Mouse (Mus musculus) lung, postnatal 0 days (tissue): Measurements from ENCODE around the gene Cfd. TPM values are rescaled to one million over a fixed set of nuclear protein-coding genes. Genes with fewer than 3 reads are reported as not detected.

Source experiments
- ATAC-seq: fragments of 200-750 bp; cut with Nextera tagmentation; 2 replicates; pipeline ENCODE4 v1.8.0; 2017; ENCODE audit warnings: moderate library complexity
- DNase-seq: peaks from one replicate; pipeline ENCODE4 v3.0.0-alpha.2; 2016; ENCODE audit warnings: low spot score
- H3K27ac ChIP-seq: fragments of 300-500 bp; sonication (generic); 2 replicates; pipeline ENCODE4 v1.5.1; 2014; ENCODE audit warnings: antibody characterized with exemption, mild to moderate bottlenecking, low read length, mixed read lengths
- H3K27me3 ChIP-seq: fragments of 300-500 bp; sonication (generic); replicated peaks from 2 replicates; pipeline ENCODE4 v1.6.1; 2014; ENCODE audit warnings: low read length, mixed read lengths; ENCODE audit not compliant: insufficient read depth
- H3K36me3 ChIP-seq: fragments of 300-500 bp; sonication (generic); 2 replicates; pipeline ENCODE4 v1.6.1; 2014; ENCODE audit warnings: low read length, mixed read lengths; ENCODE audit not compliant: insufficient read depth
- H3K4me1 ChIP-seq: fragments of 300-500 bp; sonication (generic); 2 replicates; pipeline ENCODE4 v1.6.1; 2014; ENCODE audit warnings: antibody characterized with exemption, low read depth, low read length, mixed read lengths; ENCODE audit not compliant: insufficient read depth
- H3K4me2 ChIP-seq: fragments of 300-500 bp; sonication (generic); replicated peaks from 2 replicates; pipeline ENCODE4 v1.6.1; 2014; ENCODE audit warnings: low read depth, mild to moderate bottlenecking, low read length, moderate library complexity, mixed read lengths
- H3K4me3 ChIP-seq: fragments of 300-500 bp; sonication (generic); 2 replicates; pipeline ENCODE4 v1.5.1; 2014; ENCODE audit warnings: low read depth, low read length
- H3K9ac ChIP-seq: fragments of 300-500 bp; sonication (generic); replicated peaks from 2 replicates; pipeline ENCODE4 v1.6.1; 2014; ENCODE audit warnings: low read depth, mild to moderate bottlenecking
- H3K9me3 ChIP-seq: fragments of 300-500 bp; sonication (generic); 2 replicates; pipeline ENCODE4 v1.6.1; 2016; ENCODE audit warnings: low read length, mixed read lengths
- CTCF ChIP-seq: IDR thresholded peaks from 2 replicates; pipeline ENCODE4 v1.5.1; 2016; ENCODE audit warnings: antibody characterized with exemption, mild to moderate bottlenecking
- EP300 ChIP-seq: IDR thresholded peaks from 2 replicates; pipeline ENCODE4 v1.6.1; 2016; ENCODE audit warnings: antibody characterized with exemption, mild to moderate bottlenecking, control low read depth
- WGBS: fragments of 180-500 bp; shearing (Covaris S2); extraction: QIAGEN DNeasy Blood & Tissue Kit; methylation state at CpG from one replicate; pipeline ENCODE4 v1.1.7; 2014; 5-methylcytosine and 5-hydroxymethylcytosine counted together
- polyA plus RNA-seq: library from polyadenylated mRNA; unstranded; fragments of >200 nt; fragmentation: Nextera tagmentation; extraction: Ambion mirVana; gene quantifications from 2 replicates; pipeline ENCODE4 v1.2.1, GENCODE M21; 2015

Cfd gene
- polyA plus RNA-seq, 1 experiment from 2014 or later = not detected

- TF ChIP-seq CTCF (no peak), EP300 (no peak)
- 11% methylated on average over 6 of the region's 6 CpGs for WGBS
- H3K4me3 ChIP-seq = no peak overlapping the region
Measured at GRCm38 (mm10) chr10:79873313-79873712, 17.3 kb upstream of the Cfd start.

GRCm38 (mm10) chr10:79873715-79874289, 16.9 kb upstream of the Cfd start:
- ATAC-seq = no peak
- Histone ChIP-seq H3K9me3 (no peaks in the 10 kb centered on the region), H3K36me3 (no peaks in the 10 kb centered on the region), H3K4me3 (peak overlapping the region; percentile 49), H3K4me1 (0 out of 2 replicates have a peak, but pooled peaks cover 3% of the 10 kb centered on the region), H3K27me3 (no peaks in the 10 kb centered on the region), H3K4me2 (peak overlapping the region; percentile 99), H3K27ac (no peak overlapping the region), H3K9ac (no peak overlapping the region)
- WGBS = 3% methylated on average over 22 of the region's 26 CpGs
- DNase-seq = no peak
- no peak for TF ChIP-seq CTCF
- no peak for TF ChIP-seq EP300

More at GRCm38 (mm10) chr10:79873313-79873712, 17.3 kb upstream of the Cfd start:
- no peaks in the 10 kb centered on the region for H3K27me3 ChIP-seq
- H3K9me3 ChIP-seq = no peaks in the 10 kb centered on the region
- no peak for DNase-seq
- H3K9ac ChIP-seq = no peak overlapping the region
- H3K4me2 ChIP-seq = peak overlapping the region; percentile 99; the same call in 1 of the 2 replicates
- no peaks in the 10 kb centered on the region for H3K36me3 ChIP-seq
- 0 out of 2 replicates have a peak, but pooled peaks cover 3% of the 10 kb centered on the region for H3K4me1 ChIP-seq
- no peak for ATAC-seq
- no peak overlapping the region for H3K27ac ChIP-seq

GRCm38 (mm10) chr10:79874290-79874862, 16.3 kb upstream of the Cfd start, which contains the start of the genes Prtn3 and Plppr3:
TSS of gene Prtn3 (plus strand) at chr10:79874476.
TSS of gene Plppr3 (minus strand) at chr10:79874634.
- H3K36me3 ChIP-seq = no peaks in the 10 kb centered on the region
- no peaks in the 10 kb centered on the region for H3K9me3 ChIP-seq
- H3K27ac ChIP-seq = no peak within 1 kb of the TSS
- TF ChIP-seq EP300 (no peak), CTCF (no peak)
- H3K9ac ChIP-seq = peak within 1 kb of the TSS; percentile 19; the same call in 1 of the 2 replicates
- H3K4me1 ChIP-seq = 0 out of 2 replicates have a peak, but pooled peaks cover 3% of the 10 kb centered on the region
- WGBS = 7% methylated on average over 27 of the region's 57 CpGs
- peak within 1 kb of the TSS; percentile 99 for H3K4me2 ChIP-seq
- peak; percentile 44 for ATAC-seq
- H3K4me3 ChIP-seq = peak within 1 kb of the TSS; percentile 49
- H3K27me3 ChIP-seq = no peaks in the 10 kb centered on the region
- no peak for DNase-seq

- 46% methylated on average over 1 of the region's 1 CpGs for WGBS
- H3K4me3 ChIP-seq = no peak overlapping the region
- no peaks in the 10 kb centered on the region for H3K27me3 ChIP-seq
- 0 out of 2 replicates have a peak, but pooled peaks cover 3% of the 10 kb centered on the region for H3K4me1 ChIP-seq
- H3K9me3 ChIP-seq = no peaks in the 10 kb centered on the region
- peak; percentile 35 for DNase-seq
- H3K9ac ChIP-seq = no peak overlapping the region
- TF ChIP-seq CTCF = no peak
- no peak for TF ChIP-seq EP300
- no peak for ATAC-seq
- no peaks in the 10 kb centered on the region for H3K36me3 ChIP-seq
- no peak overlapping the region for H3K4me2 ChIP-seq
- H3K27ac ChIP-seq = no peak overlapping the region
Measured at GRCm38 (mm10) chr10:79877174-79877573, 13.5 kb upstream of the Cfd start.

GRCm38 (mm10) chr10:79877757-79878156, 12.9 kb upstream of the Cfd start:
- DNase-seq (peak; percentile 77), ATAC-seq (peak; percentile 52)
- Histone ChIP-seq H3K9me3 (no peaks in the 10 kb centered on the region), H3K27ac (peak overlapping the region; percentile 43; the same call in 1 of the 2 replicates), H3K4me3 (no peak overlapping the region), H3K4me2 (no peak overlapping the region; the same call in 1 of the 2 replicates), H3K36me3 (no peaks in the 10 kb centered on the region), H3K9ac (no peak overlapping the region), H3K4me1 (0 out of 2 replicates have a peak, but pooled peaks cover 3% of the 10 kb centered on the region), H3K27me3 (no peaks in the 10 kb centered on the region)
- WGBS = 34% methylated on average over 12 of the region's 12 CpGs
- TF ChIP-seq EP300 (peak; percentile 21; the same call in 1 of the 2 replicates), CTCF (no peak)

- Histone ChIP-seq H3K4me3 (no peak overlapping the region), H3K4me1 (0 out of 2 replicates have a peak, but pooled peaks cover 3% of the 10 kb centered on the region), H3K36me3 (no peaks in the 10 kb centered on the region), H3K27me3 (no peaks in the 10 kb centered on the region), H3K9ac (no peak overlapping the region), H3K4me2 (no peak overlapping the region), H3K27ac (no peak overlapping the region), H3K9me3 (no peaks in the 10 kb centered on the region)
- no peak for DNase-seq
- no peak for TF ChIP-seq CTCF
- TF ChIP-seq EP300 = no peak
- ATAC-seq = no peak
- whole genome bisulfite sequencing = 31% methylated on average over 3 of the region's 3 CpGs
Measured at GRCm38 (mm10) chr10:79879527-79879926, 11.1 kb upstream of the Cfd start.
